Mouse (Mus musculus) erythroid progenitor cell, adult 5-6 weeks (primary cell): ENCODE results near the gene Fndc3b. TPM values are rescaled to one million over a fixed set of nuclear protein-coding genes. Genes with fewer than 3 reads are reported as not detected.

Experiments
- ATAC-seq: replicated peaks from 2 replicates; pipeline ENCODE4 v1.8.0; 2016; ENCODE audit warnings: moderate number of reproducible peaks, mild to moderate bottlenecking, moderate TSS enrichment, inconsistent platforms; ENCODE audit not compliant: poor library complexity, low FRiP score, severe bottlenecking
- total RNA-seq, 2 experiments: library from RNA; stranded (forward) in 1 of 2; stranded (reverse) in 1 of 2; fragments of 150-400 nt in 1 of 2; fragments of 186-747, 209-891 nt in 1 of 2; gene quantifications; 2 replicates each; pipeline versions ENCODE4 v1.2.3 to v1.2.4; 2015 to 2017; ENCODE audit warnings: low replicate concordance in 2 of 2

Gene Fndc3b
- total RNA-seq, 2 experiments from 2014 or later: 1.3 to 1.8 TPM

DNA sequence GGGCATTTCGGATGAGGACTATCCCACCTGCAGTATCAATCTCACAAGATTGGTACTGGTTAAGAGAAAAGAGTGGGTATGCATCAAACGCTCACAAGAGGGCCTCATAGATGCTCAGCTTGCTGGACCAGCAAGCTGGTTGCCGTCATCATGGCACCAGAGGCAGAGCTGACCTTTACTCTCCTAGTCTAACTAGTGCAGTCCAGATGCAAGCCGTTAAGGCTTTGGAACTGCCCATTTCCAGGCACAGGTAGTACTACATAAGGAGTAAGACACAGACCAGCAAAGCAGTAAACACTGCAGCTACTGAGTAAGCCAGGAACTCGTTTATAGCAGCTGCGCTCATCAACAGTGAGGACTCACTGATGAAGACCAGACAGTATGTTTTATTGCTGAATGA, 138.8 kb downstream of the Fndc3b start:
- no peak for ATAC-seq

DNA sequence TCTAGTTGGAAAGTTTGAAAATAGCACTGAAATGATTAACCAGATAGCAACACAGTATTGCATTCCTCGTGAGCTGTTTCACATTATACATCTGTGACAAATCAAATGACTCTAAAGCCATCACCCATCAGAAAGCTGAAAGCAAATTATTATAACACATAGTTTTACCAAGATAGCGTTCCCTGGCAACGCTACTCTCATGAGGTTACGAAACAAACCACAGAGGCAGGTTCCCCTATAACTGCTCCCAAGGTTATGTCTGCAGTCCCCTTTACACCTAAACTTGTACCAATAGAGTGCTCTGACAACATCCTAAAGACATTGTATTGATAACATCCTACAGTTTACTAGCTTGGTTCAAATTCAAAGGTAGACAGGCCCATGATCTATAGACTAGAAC, 145.8 kb downstream of the Fndc3b start:
- no peak for ATAC-seq

DNA sequence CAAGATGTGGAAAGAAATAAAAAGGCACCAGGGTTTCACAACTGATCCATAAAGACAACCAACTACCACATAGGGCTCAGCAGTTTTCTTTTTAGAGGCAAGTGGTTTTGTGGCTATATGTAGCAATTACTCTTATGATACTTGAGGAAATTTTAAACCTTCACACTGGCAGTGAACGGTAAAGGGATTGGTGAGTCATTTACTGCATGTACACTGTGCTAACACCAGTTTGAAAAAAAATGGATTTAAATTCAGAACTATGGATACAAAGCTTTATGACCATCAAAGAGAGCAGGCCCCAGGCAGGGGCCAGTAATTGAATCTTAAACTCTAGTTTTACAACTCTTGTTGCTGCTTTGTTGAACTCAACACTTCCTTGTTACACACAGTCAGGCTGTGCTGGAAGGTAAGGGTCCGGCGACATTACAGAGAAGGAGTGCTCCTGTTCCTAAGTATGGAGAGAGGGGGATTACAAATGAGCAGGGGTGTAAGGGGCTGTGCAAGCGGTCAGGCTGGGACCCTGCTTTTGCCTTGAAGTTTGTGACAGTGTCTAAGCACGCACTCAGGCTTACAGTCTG, 148.0 kb downstream of the Fndc3b start:
- no peak for ATAC-seq

DNA sequence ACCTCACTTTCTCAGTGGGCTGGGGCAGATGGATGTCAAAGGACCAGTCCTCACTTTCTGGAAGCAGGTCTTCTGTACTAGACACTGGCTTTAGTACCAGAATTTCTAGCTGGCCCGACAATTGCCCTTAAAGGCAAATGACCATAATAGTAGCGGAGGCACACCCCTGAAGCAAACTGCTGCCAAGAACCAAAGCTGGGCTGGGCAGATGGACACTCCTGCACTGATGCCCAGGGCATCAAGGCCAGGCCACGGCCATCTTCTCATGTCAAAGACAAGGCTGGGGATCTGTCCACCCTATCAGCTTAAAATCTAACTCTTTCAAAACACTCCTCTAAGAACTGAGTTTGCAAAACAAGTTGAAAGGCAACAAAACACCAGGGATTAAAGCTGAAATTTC, 148.6 kb downstream of the Fndc3b start:
- ATAC-seq: no peak

DNA sequence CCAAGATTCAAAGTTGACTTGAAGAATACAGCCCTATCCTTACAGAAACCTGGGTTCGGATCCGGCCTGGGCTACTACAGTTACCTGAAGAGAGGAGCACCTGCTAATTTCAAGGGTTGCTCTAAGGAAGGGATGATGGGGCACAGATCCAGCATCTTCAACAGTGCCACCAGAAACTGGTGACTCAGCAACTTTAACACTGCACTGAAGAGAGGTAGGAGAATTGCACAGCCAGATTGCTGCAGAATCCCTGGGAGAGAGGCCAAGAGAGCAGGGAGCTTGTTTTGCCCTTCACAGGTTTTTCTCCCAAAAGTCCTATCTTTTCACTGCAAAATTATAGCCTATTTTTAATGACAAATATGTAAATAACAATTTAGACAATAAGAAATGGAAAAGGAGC, 149.2 kb downstream of the Fndc3b start:
- no peak for ATAC-seq

DNA sequence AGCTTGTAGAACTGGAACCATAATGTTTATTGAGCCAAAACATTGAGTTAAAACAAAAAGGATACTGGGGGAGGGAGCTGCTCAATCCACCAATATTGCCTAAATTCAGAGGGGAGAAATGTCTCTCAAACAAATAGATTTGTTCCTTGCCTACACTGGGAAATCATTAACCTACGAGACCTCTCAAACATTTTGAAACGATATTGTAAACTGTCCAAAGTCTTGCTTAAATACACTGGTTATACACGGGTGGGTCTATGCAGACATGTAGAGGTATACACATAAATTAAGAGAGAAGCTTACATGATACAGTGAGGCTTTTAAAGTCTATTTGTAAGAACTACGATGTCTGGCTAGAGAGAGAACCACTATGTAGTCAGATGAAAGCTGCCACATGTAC, 151.8 kb downstream of the Fndc3b start:
- no peak for ATAC-seq

DNA sequence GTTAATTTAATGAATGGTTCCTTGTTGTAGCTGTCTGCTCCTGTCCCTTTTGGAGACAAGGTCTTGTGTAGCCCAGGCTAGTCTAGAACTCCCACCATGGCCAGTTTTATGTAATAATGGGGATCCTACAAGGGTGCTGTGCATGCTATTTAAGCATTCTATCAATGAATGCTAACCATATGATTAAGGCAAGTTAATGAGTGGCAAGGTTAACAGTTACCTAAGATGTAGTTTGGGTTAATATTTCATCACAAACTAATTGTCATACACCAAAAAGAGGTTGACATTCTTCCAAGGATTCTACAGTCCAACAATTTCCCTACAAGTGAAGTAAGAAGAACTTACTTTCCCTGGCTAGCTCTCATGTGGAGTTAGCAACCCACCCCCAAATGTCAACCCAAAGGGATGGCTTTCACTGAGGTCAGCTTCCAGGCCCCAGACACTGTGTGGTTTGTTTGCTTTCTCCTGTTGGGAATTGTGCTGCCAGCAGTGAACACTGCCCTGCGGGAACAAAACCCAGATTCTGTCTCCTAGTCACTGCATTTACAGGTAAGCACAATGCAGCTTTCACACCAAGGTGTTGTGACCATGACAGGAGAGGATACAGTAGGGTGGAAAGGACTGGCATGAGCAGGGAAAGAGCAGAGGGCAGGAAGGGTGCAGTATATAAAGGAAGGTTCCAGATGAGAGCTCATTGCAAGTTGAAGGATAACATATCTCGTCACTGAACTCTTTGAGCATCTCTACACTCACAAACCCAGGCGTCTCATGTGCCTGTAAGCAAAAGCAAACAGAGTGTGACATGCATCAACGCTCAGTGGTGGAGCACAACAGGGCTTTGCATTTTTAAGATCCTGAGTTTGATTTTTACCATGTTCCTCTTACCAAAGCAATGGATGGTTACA, 153.8 kb downstream of the Fndc3b start:
- no peak for ATAC-seq

DNA sequence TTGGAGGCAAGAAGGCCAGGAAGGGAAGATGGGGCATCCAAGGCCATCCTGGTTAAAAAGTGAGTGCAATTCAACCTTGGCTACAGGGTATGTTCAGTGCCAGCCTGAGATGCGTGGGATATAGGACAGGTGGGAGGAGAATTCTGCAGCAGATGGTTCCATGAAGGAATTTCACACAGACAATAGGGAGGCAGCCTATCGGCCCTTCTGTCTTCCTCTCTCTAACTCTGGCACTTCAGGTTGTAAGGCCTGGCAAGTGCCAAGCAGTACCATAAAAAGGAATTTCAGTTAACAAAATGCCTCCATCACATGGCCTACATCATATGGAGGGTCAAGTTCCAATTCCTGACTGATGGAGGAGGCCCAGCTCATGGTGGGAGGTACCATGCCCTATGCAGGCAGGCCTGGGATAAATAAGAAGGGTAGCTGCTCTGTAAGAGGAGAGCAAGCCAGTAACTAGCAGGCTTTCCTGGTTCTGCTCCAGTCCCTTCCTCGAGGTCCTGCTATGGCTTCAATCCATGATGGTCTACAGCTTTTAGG, 155.6 kb downstream of the Fndc3b start:
- ATAC-seq: no peak

DNA sequence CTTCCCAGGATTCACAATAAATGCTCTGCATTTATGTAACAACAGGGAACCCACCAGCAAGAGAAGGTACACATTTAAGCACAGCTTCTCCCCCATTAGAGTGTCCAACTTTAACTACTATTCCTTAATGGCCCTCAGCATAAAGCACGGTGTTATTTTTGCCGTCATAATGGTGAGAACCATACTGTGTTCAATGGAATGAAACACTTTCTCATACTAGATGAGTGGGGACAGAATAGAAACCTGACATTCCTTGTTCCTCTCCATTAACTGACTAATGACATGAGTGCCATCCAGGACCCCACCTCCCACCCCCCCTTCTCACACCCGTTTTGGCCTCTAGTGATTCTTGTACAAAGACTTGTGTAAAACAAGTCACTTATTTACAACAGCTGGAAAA, 156.8 kb downstream of the Fndc3b start:
- ATAC-seq: no peak

DNA sequence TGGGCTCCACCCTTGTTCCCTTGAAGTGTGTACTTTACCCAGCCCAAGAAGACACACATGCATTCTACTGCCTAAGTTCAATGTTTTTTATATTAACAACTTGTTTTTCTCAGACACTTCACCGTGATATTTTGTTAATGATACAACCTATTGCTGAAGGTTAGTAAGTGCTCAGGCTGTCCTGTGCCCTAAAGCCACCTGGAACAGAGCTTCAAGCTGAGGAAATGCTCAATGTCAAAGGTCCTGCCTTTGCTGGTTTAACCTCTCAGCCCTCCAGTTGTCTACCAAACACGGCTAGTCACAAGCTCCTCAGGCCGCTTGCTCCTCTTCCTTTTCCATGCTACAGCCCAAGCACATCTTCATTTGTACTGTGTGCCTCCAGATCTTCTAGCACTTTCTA, 157.3 kb downstream of the Fndc3b start:
- ATAC-seq: no peak

DNA sequence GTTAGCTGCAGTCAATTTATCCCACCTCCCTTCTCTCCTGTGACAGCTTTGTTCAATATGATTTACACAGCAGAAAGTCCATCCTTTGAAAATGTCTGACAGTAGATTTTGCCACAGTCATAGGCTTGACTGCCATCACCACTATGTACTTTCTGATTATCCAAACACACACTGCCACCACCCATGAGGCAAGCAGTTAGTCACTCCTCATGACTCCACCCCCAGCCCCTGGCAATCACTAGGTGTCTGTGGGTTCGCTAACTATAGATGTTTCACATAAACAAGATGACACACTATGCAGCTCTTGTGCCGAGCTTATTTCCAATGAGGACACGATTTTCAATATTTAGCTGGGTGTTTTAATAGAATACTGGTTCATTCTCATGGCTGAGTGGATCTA, 160.1 kb downstream of the Fndc3b start:
- ATAC-seq: no peak

DNA sequence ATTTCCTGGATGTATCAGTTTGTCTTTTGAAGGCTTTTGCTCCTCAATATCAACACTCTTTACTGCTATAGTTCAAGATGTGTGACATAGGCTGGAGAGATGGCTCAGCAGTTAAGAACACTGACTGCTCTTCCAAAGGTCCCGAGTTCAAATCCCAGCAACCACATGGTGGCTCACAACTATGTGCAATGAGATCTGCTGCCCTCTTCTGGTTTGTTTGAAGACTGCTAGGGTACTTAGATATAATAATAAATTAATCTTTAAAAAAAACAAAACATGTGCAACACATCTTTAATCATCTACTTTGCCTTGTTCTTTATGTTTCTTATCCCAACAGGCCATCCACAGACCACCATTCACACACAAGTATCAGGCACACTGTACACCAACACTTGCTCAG, 160.7 kb downstream of the Fndc3b start:
- ATAC-seq: no peak

DNA sequence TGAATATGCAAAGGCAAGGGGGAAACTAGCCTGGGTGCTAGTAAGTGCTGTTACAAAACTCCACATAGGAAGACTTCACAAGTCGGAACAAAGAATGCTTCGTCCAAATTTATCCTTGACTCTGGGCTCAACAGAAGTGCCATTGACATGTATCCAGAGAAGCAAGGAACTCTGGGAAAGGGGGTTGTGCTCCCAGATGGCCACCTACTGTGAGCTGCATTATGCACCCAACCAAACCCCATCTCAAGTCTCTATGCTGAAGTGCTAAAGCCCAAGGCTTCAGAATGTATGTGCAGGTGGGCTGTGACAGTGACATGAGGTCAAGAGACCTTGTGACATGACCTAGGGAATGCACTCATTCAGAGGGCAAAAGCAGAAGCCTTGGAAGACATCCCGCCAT, 165.5 kb downstream of the Fndc3b start:
- no peak for ATAC-seq

DNA sequence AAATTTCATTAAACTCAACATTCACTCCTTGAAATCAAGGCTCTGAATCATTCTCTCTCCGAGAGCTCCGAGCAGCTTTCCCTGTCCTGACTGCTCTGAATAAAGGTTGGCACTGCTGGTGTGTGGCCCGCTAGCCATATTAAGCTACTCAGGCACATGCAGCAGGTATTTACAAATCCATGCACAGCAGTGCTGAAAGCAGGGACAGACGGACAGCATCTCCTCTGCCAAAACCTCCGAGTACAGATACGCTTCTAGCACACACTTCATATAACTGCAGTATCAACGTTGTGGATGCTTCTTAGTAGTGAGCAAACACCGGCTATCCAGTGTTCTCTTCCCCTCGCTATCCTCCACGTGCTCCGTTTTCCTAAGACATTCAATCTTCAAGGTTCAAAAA, 167.0 kb downstream of the Fndc3b start:
- ATAC-seq: no peak

DNA sequence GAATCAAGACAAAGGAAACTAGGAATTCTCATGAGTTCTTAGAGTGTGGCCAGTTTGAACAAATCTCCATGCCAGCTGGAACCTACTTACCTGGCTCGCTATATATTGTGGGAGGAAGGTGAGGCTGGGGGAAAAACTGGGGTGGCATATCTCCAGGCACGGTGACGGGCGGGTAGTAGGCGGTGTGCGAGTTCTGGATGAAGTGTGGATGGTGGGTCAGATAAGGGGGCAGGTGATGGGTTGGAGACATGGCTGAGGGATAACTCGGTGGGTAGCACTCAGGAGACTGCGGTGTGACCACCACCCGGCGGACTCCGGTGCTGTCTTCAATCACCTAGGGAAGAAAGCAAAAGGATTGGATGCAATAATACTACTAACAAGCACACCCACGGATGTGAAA, 169.3 kb downstream of the Fndc3b start:
- ATAC-seq: no peak

DNA sequence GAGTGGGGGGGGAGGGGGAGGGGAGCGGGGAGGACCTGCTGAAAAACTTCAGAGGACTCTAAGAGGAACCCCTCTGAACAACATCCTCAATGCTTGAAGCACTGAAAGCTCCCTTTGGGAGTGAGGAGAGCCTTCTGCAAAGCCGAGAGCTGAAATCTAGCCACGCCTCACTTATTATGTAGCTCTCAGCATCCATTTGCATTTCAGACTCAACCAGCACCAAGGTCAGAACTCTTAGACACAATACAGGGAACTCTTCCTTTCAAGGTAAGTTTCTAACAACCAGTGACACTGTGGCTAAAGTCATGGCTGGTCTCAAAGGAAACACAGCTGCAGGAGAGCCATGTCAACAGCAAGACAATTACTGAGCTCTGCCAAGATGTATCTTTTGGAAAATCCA, 169.9 kb downstream of the Fndc3b start:
- no peak for ATAC-seq

DNA sequence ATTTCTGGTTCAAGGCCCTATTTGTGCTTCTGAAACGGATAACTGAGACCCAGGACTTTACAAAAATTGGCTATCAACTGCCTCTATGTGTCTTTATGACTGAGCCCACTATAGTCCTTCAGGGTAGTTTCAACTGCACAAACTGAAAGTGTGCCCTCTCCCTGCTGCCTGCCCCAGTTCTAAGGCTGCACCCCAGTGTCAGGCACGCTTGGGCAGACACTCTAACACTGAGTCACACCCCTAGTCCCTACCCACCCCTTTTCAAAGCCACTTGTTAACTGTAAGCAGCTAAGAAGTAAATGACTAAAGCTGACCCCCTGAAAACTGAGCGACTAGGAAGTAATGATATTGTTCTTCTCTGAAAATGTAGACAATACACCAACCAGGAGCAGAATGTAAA, 176.9 kb downstream of the Fndc3b start:
- no peak for ATAC-seq

DNA sequence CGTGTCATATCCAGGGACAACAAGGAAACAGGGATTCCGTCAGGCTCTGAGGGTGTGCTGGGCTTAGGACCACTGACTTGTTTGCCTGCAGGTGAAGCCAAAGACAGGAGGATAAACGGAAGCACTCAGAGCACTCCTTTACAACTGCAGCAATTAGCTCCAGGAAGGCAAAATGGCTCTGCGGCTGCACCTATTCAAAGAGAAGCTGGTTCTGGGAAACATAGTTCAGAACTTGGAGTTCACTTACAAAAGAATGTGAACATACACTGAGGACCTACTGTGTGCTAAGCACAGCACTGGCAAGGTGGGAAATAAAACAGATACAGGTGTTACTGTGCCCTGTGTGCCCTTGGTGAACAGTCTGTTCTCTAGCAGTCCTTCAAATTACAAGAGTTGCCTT, 177.4 kb downstream of the Fndc3b start:
- ATAC-seq: no peak

DNA sequence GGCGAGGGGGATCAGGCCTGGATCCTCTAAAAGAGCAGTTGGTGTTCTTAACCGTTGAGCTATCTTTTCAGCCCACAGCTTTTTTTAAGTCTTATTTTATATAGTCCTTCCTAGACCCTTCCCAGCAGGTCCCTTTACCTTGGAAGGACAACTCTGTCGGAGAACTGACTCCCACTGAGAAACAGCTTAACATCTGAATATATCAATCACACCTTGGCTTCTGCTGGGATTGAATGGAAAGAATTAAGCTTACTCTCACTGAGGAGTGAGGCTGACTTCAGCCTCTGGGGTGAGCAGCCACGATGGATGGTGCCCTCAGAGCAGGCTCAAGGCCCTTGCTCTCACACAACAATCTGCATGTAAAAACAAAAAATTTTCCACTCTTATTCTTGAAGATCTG, 179.1 kb downstream of the Fndc3b start:
- ATAC-seq: no peak

DNA sequence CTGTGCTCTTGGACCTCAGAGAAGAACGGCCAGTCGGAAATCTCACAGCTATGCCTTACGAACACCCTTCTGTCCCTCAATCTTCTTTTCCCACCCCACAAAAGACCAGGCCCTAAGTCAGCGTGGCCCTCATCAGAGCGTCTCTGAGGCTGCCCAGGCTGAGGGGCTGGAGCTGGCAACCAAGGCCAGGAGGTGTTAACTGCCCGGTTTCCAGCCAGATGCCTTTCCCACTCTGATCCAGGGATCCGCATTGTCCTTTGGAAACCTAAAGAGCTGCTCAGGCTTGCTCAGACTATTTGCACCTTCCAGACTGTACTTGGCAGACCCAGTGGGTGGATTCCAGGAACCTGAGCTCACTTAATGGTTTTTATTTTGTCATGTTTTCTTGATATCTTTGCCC, 180.7 kb downstream of the Fndc3b start:
- no peak for ATAC-seq

DNA sequence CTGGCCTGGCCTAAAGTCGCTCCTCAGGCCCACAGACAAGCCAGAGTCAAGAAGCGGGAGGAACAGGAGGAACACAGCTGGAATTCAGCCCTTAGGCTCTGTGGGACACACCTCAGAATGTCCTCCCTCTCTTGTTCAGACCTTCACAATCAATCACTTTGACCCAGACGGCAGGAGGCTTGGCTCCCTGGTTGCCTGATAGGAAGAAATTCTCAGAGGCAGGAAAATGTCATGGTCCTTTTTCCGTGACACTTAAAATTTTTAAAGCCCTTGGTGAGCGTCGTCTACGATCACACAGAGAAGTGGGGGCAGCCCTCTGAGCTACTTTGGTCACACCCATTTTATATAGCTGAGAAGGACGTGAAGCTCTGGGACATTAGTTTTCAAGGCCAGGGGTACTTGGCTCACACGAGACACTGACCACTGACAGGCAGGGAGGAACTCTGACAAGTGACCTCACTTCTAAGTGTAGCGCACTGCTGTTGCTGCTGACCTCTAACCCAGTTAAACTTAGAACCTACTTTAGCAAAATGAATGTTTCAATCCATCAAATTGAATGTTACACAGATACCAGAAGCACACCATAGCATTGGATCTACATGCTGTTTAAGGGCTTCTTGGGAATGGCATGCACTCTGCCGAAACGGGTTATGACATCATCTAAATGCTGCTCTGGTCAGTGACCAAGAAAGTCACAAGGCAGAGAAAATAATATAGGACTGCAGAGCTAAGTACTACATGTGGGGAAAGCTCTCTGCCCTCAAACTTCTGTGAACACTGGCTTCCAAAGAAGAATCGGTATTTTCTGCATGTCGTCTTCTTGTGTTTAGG, 181.7 kb downstream of the Fndc3b start:
- no peak for ATAC-seq
